Mouse (Mus musculus) hindbrain, postnatal 0 days (tissue): ENCODE results near the gene Capn1. TPM values are rescaled to one million over a fixed set of nuclear protein-coding genes. Genes with fewer than 3 reads are reported as not detected.

Experiments used
- ATAC-seq: fragments of 200-750 bp; cut with Nextera tagmentation; 2 replicates; pipeline ENCODE4 v1.8.0; 2017; ENCODE audit warnings: mild to moderate bottlenecking, moderate TSS enrichment, moderate library complexity
- DNase-seq: peaks from one replicate; pipeline ENCODE4 v3.0.0-alpha.2; 2015; ENCODE audit warnings: low spot score
- H3K27ac ChIP-seq: fragments of 300-500 bp; sonication (generic); 2 replicates; pipeline ENCODE4 v1.5.1; 2014; ENCODE audit warnings: mild to moderate bottlenecking
- H3K27me3 ChIP-seq: fragments of 300-500 bp; sonication (generic); 2 replicates; pipeline ENCODE4 v1.6.1; 2014; ENCODE audit warnings: low read length, mixed read lengths; ENCODE audit not compliant: insufficient read depth
- H3K36me3 ChIP-seq: fragments of 300-500 bp; sonication (generic); 2 replicates; pipeline ENCODE4 v1.6.1; 2014; ENCODE audit warnings: low read length, mixed read lengths; ENCODE audit not compliant: insufficient read depth
- H3K4me1 ChIP-seq: fragments of 300-500 bp; sonication (generic); 2 replicates; pipeline ENCODE4 v1.6.1; 2014; ENCODE audit warnings: antibody characterized with exemption, low read length, mixed read lengths; ENCODE audit not compliant: insufficient read depth
- H3K4me2 ChIP-seq: fragments of 300-500 bp; sonication (generic); 2 replicates; pipeline ENCODE4 v1.6.1; 2014; ENCODE audit warnings: low read depth, mild to moderate bottlenecking, low read length, moderate library complexity, mixed read lengths
- H3K4me3 ChIP-seq: fragments of 300-500 bp; sonication (generic); 2 replicates; pipeline ENCODE4 v1.5.1; 2014; ENCODE audit warnings: low read length
- H3K9ac ChIP-seq: fragments of 300-500 bp; sonication (generic); replicated peaks from 2 replicates; pipeline ENCODE4 v1.6.1; 2014; ENCODE audit warnings: mild to moderate bottlenecking, low read length, moderate library complexity, mixed read lengths
- H3K9me3 ChIP-seq: fragments of 300-500 bp; sonication (generic); 2 replicates; pipeline ENCODE4 v1.6.1; 2016; ENCODE audit warnings: low read length, mixed read lengths
- CTCF ChIP-seq: IDR thresholded peaks from 2 replicates; pipeline ENCODE4 v1.5.1; 2016; ENCODE audit warnings: antibody characterized with exemption, control low read depth, low read depth
- WGBS: fragments of 180-500 bp; shearing (Covaris S2); extraction: QIAGEN DNeasy Blood & Tissue Kit; methylation state at CpG from one replicate; pipeline ENCODE4 v1.1.7; 2014; 5-methylcytosine and 5-hydroxymethylcytosine counted together
- polyA plus RNA-seq: library from polyadenylated mRNA; unstranded; fragments of >200 nt; fragmentation: Nextera tagmentation; extraction: Ambion mirVana; gene quantifications from 2 replicates; pipeline ENCODE4 v1.2.1, GENCODE M21; 2015
- total RNA-seq: library from RNA; depleted of rRNA; stranded (reverse); fragments of >200 nt; gene quantifications from 2 replicates; pipeline ENCODE4 v1.2.3, GENCODE M21; 2014

The Capn1 gene
- total and polyA plus RNA-seq, 2 experiments from 2014 or later, result 4.8 to 15.7 TPM

- ATAC-seq (no peak), DNase-seq (no peak)
- no peaks in the 10 kb centered on the region for H3K36me3 ChIP-seq
- no peak for TF ChIP-seq CTCF
- H3K9me3 ChIP-seq, result no peaks in the 10 kb centered on the region
- no peak overlapping the region for H3K4me2 ChIP-seq
- H3K4me3 ChIP-seq, result no peak overlapping the region
- no peak overlapping the region for H3K9ac ChIP-seq
- no peaks in the 10 kb centered on the region for H3K27me3 ChIP-seq
- no peak overlapping the region for H3K27ac ChIP-seq
- no peaks in the 10 kb centered on the region for H3K4me1 ChIP-seq
Observed at GRCm38 (mm10) chr19:6040002-6040401, 24.3 kb upstream of the Capn1 start.

- ATAC-seq (no peak), DNase-seq (no peak)
- H3K9me3 ChIP-seq, result no peaks in the 10 kb centered on the region
- H3K9ac ChIP-seq, result no peak overlapping the region
- no peak overlapping the region for H3K27ac ChIP-seq
- H3K4me1 ChIP-seq, result no peaks in the 10 kb centered on the region
- no peak overlapping the region for H3K4me2 ChIP-seq
- no peak for TF ChIP-seq CTCF
- no peaks in the 10 kb centered on the region for H3K36me3 ChIP-seq
- no peak overlapping the region for H3K4me3 ChIP-seq
- WGBS, result 76% methylated on average over 7 of the region's 7 CpGs
- H3K27me3 ChIP-seq, result no peaks in the 10 kb centered on the region
Observed at GRCm38 (mm10) chr19:6038326-6038725, 22.6 kb upstream of the Capn1 start.

- DNase-seq (no peak), ATAC-seq (no peak)
- Histone ChIP-seq H3K4me2 (no peak overlapping the region), H3K4me1 (no peaks in the 10 kb centered on the region), H3K9ac (no peak overlapping the region), H3K4me3 (no peak overlapping the region), H3K27me3 (no peaks in the 10 kb centered on the region), H3K36me3 (no peaks in the 10 kb centered on the region), H3K9me3 (no peaks in the 10 kb centered on the region), H3K27ac (no peak overlapping the region)
- no peak for TF ChIP-seq CTCF
Observed at GRCm38 (mm10) chr19:6037695-6038094, 22.0 kb upstream of the Capn1 start.

- Histone ChIP-seq H3K4me1 (no peaks in the 10 kb centered on the region), H3K4me3 (no peak overlapping the region), H3K27ac (no peak overlapping the region), H3K9me3 (no peaks in the 10 kb centered on the region), H3K4me2 (no peak overlapping the region), H3K9ac (no peak overlapping the region), H3K36me3 (no peaks in the 10 kb centered on the region), H3K27me3 (no peaks in the 10 kb centered on the region)
- WGBS, result 79% methylated on average over 9 of the region's 9 CpGs
- no peak for TF ChIP-seq CTCF
- ATAC-seq, result no peak
- DNase-seq, result no peak
Observed at GRCm38 (mm10) chr19:6035966-6036585, 20.4 kb upstream of the Capn1 start.

- TF ChIP-seq CTCF, result no peak
- H3K9ac ChIP-seq, result no peak overlapping the region
- H3K27me3 ChIP-seq, result no peaks in the 10 kb centered on the region
- ATAC-seq (no peak), DNase-seq (no peak)
- 66% methylated on average over 12 of the region's 14 CpGs for WGBS
- H3K4me1 ChIP-seq, result no peaks in the 10 kb centered on the region
- H3K9me3 ChIP-seq, result no peaks in the 10 kb centered on the region
- no peaks in the 10 kb centered on the region for H3K36me3 ChIP-seq
- H3K4me3 ChIP-seq, result no peak overlapping the region
- no peak overlapping the region for H3K4me2 ChIP-seq
- H3K27ac ChIP-seq, result no peak overlapping the region
Observed at GRCm38 (mm10) chr19:6030520-6031280, 15.0 kb upstream of the Capn1 start.

- 77% methylated on average over 9 of the region's 9 CpGs for WGBS
- no peaks in the 10 kb centered on the region for H3K36me3 ChIP-seq
- ATAC-seq, result no peak
Observed at GRCm38 (mm10) chr19:6029426-6029825, 13.7 kb upstream of the Capn1 start.

GRCm38 (mm10) chr19:6028991-6029390 lies 13.3 kb upstream of the Capn1 start:
- WGBS, result 81% methylated on average over 6 of the region's 6 CpGs

More at GRCm38 (mm10) chr19:6029426-6029825, 13.7 kb upstream of the Capn1 start:
- no peak overlapping the region for H3K9ac ChIP-seq
- no peak for DNase-seq
- no peaks in the 10 kb centered on the region for H3K27me3 ChIP-seq
- H3K4me1 ChIP-seq, result no peaks in the 10 kb centered on the region
- H3K4me3 ChIP-seq, result no peak overlapping the region
- TF ChIP-seq CTCF, result no peak
- no peaks in the 10 kb centered on the region for H3K9me3 ChIP-seq
- H3K27ac ChIP-seq, result no peak overlapping the region
- no peak overlapping the region for H3K4me2 ChIP-seq

More at GRCm38 (mm10) chr19:6028991-6029390, 13.3 kb upstream of the Capn1 start:
- no peak overlapping the region for H3K9ac ChIP-seq
- no peak overlapping the region for H3K27ac ChIP-seq
- no peaks in the 10 kb centered on the region for H3K4me1 ChIP-seq
- no peak for DNase-seq
- H3K27me3 ChIP-seq, result no peaks in the 10 kb centered on the region
- TF ChIP-seq CTCF, result no peak
- no peaks in the 10 kb centered on the region for H3K9me3 ChIP-seq
- no peaks in the 10 kb centered on the region for H3K36me3 ChIP-seq
- ATAC-seq, result no peak
- H3K4me2 ChIP-seq, result no peak overlapping the region
- no peak overlapping the region for H3K4me3 ChIP-seq
